Mouse (Mus musculus) small intestine, adult 2 months (tissue): ENCODE measurements around the gene Smc1a.

ENCODE experiments used
- CTCF ChIP-seq: fragments of 200-500 bp; IDR thresholded peaks from 2 replicates; pipeline ENCODE4 v1.5.1; 2012; ENCODE audit warnings: low read depth, mild to moderate bottlenecking, control low read depth, inconsistent platforms, low read length, moderate library complexity, mixed read lengths; ENCODE audit not compliant: insufficient replicate concordance, insufficient read length; ENCODE audit errors: extremely low read depth
- POLR2A ChIP-seq: fragments of 200-500 bp; IDR thresholded peaks from 2 replicates; pipeline ENCODE4 v1.6.1; 2012; ENCODE audit warnings: low read depth, mild to moderate bottlenecking, control low read depth, inconsistent platforms, low read length, moderate library complexity

- TF ChIP-seq CTCF (no peak), POLR2A (no peak)
These were observed 17.1 kb upstream of the Smc1a start for GRCm38 (mm10) chrX:151999006-151999710.
